Mouse (Mus musculus): ENCODE data around the gene Trem2. TPM values are rescaled to one million over a fixed set of nuclear protein-coding genes. Genes with fewer than 3 reads are reported as not detected.
A peak's percentile ranks its signal among the peaks of the same experiment; 100 is the strongest.
"Not testable (repeated sequence)": the region's sequence is repeated elsewhere in the genome, so short reads cannot be mapped to it uniquely, and the experiment has no call there.

The Trem2 gene
- polyA plus RNA-seq, 1 experiment = 0.46 TPM

GRCm38 (mm10) chr17:48341947-48342346 is 4.3 kb upstream of the Trem2 start:
- no peak for TF ChIP-seq GATA1 (IDR thresholded peaks at IDR 0.05; ENCODE audit: low read length)
- no peak for TF ChIP-seq TAL1 (IDR thresholded peaks at IDR 0.05; ENCODE audit: low read length)
- Histone ChIP-seq H3K4me1 (ENCODE audit: control insufficient read depth) (peaks cover 11% of the 10 kb centered on the region), H3K4me3 (replicated peaks) (no peak overlapping the region), H3K36me3 (ENCODE audit: control insufficient read depth) (no peaks in the 10 kb centered on the region), H3K9me3 (ENCODE audit: control insufficient read depth, low read length) (no peaks in the 10 kb centered on the region), H3K27me3 (ENCODE audit: control insufficient read depth) (no peaks in the 10 kb centered on the region)

- no peak for TF ChIP-seq GATA1 (IDR thresholded peaks at IDR 0.05; ENCODE audit: low read length)
- no peak for TF ChIP-seq TAL1 (IDR thresholded peaks at IDR 0.05; ENCODE audit: low read length)
- H3K4me1 ChIP-seq (ENCODE audit: control insufficient read depth) = peaks cover 11% of the 10 kb centered on the region
- H3K27me3 ChIP-seq (ENCODE audit: control insufficient read depth) = no peaks in the 10 kb centered on the region
- no peaks in the 10 kb centered on the region for H3K36me3 ChIP-seq (ENCODE audit: control insufficient read depth)
- H3K9me3 ChIP-seq (ENCODE audit: control insufficient read depth, low read length) = no peaks in the 10 kb centered on the region
- no peak overlapping the region for H3K4me3 ChIP-seq (replicated peaks)
Observed at GRCm38 (mm10) chr17:48343065-48343464, 3.1 kb upstream of the Trem2 start.

GRCm38 (mm10) chr17:48345824-48346223 is 377 bp upstream of the Trem2 start:
- no peaks in the 10 kb centered on the region for H3K9me3 ChIP-seq (ENCODE audit: control insufficient read depth, low read length)
- no peaks in the 10 kb centered on the region; the same call in 1 of the 2 replicates for H3K27me3 ChIP-seq (ENCODE audit: control insufficient read depth)
- TF ChIP-seq GATA1 (IDR thresholded peaks at IDR 0.05; ENCODE audit: low read length) (no peak), TAL1 (IDR thresholded peaks at IDR 0.05; ENCODE audit: low read length) (no peak)
- H3K4me1 ChIP-seq (ENCODE audit: control insufficient read depth) = peaks cover 27% of the 10 kb centered on the region
- no peaks in the 10 kb centered on the region for H3K36me3 ChIP-seq (ENCODE audit: control insufficient read depth)
- no peak overlapping the region for H3K4me3 ChIP-seq (replicated peaks)

DNA sequence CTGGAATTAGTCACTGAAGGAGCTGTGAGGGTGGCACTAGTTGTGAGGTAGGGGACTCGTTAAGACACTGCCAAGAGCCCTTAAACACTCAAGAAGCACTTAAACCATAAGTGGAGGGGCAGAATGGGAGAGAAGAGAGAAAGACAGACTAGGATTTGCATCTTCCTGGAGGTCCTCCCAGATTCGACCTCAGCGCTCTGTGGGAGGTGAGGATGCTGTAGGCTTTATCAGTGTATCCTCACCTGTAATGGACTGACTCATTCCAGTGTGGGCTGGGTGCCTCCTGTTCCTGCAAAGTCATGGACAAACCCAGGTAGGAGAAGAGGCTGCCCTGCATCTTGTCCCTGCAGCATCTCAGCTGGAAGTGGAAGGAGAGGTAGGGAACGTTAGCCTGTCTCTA is 633 bp downstream of the Trem2 start:
- H3K4me3 ChIP-seq (replicated peaks) = no peak overlapping the region
- no peak for TF ChIP-seq TAL1 (IDR thresholded peaks at IDR 0.05; ENCODE audit: low read length)
- no peak for TF ChIP-seq GATA1 (IDR thresholded peaks at IDR 0.05; ENCODE audit: low read length)
- H3K4me1 ChIP-seq (ENCODE audit: control insufficient read depth) = peaks cover 20% of the 10 kb centered on the region
- H3K27me3 ChIP-seq (ENCODE audit: control insufficient read depth) = no peaks in the 10 kb centered on the region; the same call in 1 of the 2 replicates
- H3K36me3 ChIP-seq (ENCODE audit: control insufficient read depth) = no peaks in the 10 kb centered on the region
- H3K9me3 ChIP-seq (ENCODE audit: control insufficient read depth, low read length) = no peaks in the 10 kb centered on the region

- no peaks in the 10 kb centered on the region for H3K9me3 ChIP-seq (ENCODE audit: control insufficient read depth, low read length)
- H3K27me3 ChIP-seq (ENCODE audit: control insufficient read depth) = no peaks in the 10 kb centered on the region; the same call in 1 of the 2 replicates
- no peak for TF ChIP-seq GATA1 (IDR thresholded peaks at IDR 0.05; ENCODE audit: low read length)
- no peaks in the 10 kb centered on the region for H3K36me3 ChIP-seq (ENCODE audit: control insufficient read depth)
- no peak overlapping the region for H3K4me3 ChIP-seq (replicated peaks)
- peaks cover 16% of the 10 kb centered on the region; the same call in 1 of the 2 replicates for H3K4me1 ChIP-seq (ENCODE audit: control insufficient read depth)
Observed at GRCm38 (mm10) chr17:48347287-48347686, 1.1 kb downstream of the Trem2 start.

GRCm38 (mm10) chr17:48350681-48351193 is 4.5 kb downstream of the Trem2 start:
- H3K36me3 ChIP-seq (ENCODE audit: control insufficient read depth) = no peaks in the 10 kb centered on the region
- TF ChIP-seq GATA1 (IDR thresholded peaks at IDR 0.05; ENCODE audit: low read length) (no peak), TAL1 (IDR thresholded peaks at IDR 0.05; ENCODE audit: low read length) (no peak)
- H3K4me3 ChIP-seq (replicated peaks) = no peak overlapping the region
- peaks cover 16% of the 10 kb centered on the region; the same call in 1 of the 2 replicates for H3K4me1 ChIP-seq (ENCODE audit: control insufficient read depth)
- H3K27me3 ChIP-seq (ENCODE audit: control insufficient read depth) = no peaks in the 10 kb centered on the region; the same call in 1 of the 2 replicates
- no peaks in the 10 kb centered on the region for H3K9me3 ChIP-seq (ENCODE audit: control insufficient read depth, low read length)

DNA sequence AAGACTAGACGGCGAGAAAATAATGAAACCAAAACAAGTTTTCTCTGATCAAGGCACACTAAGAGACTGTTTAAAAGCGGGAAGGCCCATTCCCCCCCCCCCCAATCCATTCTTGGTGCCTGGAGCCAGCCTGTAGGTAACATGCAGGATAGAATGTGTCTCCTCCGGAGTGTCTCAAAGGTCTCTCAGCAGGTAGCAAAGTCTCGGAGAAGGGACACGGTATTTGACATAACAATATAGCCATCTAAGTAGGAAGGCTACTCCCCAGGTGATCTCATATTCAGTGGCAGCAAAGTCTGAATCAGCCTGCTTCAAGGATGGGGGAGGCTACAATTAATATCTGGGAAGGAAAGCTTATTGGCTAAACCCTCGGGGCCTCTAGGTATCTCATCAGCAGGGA is 6.8 kb downstream of the Trem2 start:
- not testable (repeated sequence) for H3K9me3 ChIP-seq (ENCODE audit: control insufficient read depth, low read length); H3K27me3 ChIP-seq (ENCODE audit: control insufficient read depth); H3K4me3 ChIP-seq (replicated peaks); H3K36me3 ChIP-seq (ENCODE audit: control insufficient read depth)
- H3K4me1 ChIP-seq (ENCODE audit: control insufficient read depth) = peaks cover 16% of the 10 kb centered on the region; the same call in 1 of the 2 replicates

- Histone ChIP-seq H3K4me1 (ENCODE audit: control insufficient read depth) (peaks cover 14% of the 10 kb centered on the region), H3K4me3 (replicated peaks) (no peak overlapping the region), H3K36me3 (ENCODE audit: control insufficient read depth) (no peaks in the 10 kb centered on the region), H3K27me3 (ENCODE audit: control insufficient read depth) (no peaks in the 10 kb centered on the region), H3K9me3 (ENCODE audit: control insufficient read depth, low read length) (no peaks in the 10 kb centered on the region)
- TF ChIP-seq TAL1 (IDR thresholded peaks at IDR 0.05; ENCODE audit: low read length) (no peak), GATA1 (IDR thresholded peaks at IDR 0.05; ENCODE audit: low read length) (no peak)
Observed at GRCm38 (mm10) chr17:48355822-48356221, 9.6 kb downstream of the Trem2 start.

GRCm38 (mm10) chr17:48357892-48358291 is 11.7 kb downstream of the Trem2 start:
- Histone ChIP-seq H3K27me3 (ENCODE audit: control insufficient read depth) (no peaks in the 10 kb centered on the region), H3K4me1 (ENCODE audit: control insufficient read depth) (peaks cover 22% of the 10 kb centered on the region), H3K36me3 (ENCODE audit: control insufficient read depth) (no peaks in the 10 kb centered on the region), H3K9me3 (ENCODE audit: control insufficient read depth, low read length) (no peaks in the 10 kb centered on the region), H3K4me3 (replicated peaks) (no peak overlapping the region)
- TF ChIP-seq GATA1 (IDR thresholded peaks at IDR 0.05; ENCODE audit: low read length) (no peak), TAL1 (IDR thresholded peaks at IDR 0.05; ENCODE audit: low read length) (no peak)

GRCm38 (mm10) chr17:48359616-48360015 is 13.4 kb downstream of the Trem2 start, which contains the start of gene Treml1:
Gene Treml1, plus strand, starts transcription at chr17:48359916.
- peak within 1 kb of the TSS; percentile 21 for H3K4me3 ChIP-seq (replicated peaks)
- no peaks in the 10 kb centered on the region for H3K9me3 ChIP-seq (ENCODE audit: control insufficient read depth, low read length)
- no peak for TF ChIP-seq GATA1 (IDR thresholded peaks at IDR 0.05; ENCODE audit: low read length)
- no peak for TF ChIP-seq TAL1 (IDR thresholded peaks at IDR 0.05; ENCODE audit: low read length)
- H3K36me3 ChIP-seq (ENCODE audit: control insufficient read depth) = no peaks in the 10 kb centered on the region
- H3K27me3 ChIP-seq (ENCODE audit: control insufficient read depth) = no peaks in the 10 kb centered on the region
- peaks cover 37% of the 10 kb centered on the region for H3K4me1 ChIP-seq (ENCODE audit: control insufficient read depth)
